Mouse (Mus musculus) CH12.LX (cell line): ENCODE results near the gene Zranb3. TPM values are rescaled to one million over a fixed set of nuclear protein-coding genes. Genes with fewer than 3 reads are reported as not detected.

Experiments
- DNase-seq: peaks from one replicate; pipeline ENCODE4 v3.0.0-alpha.2; 2013; ENCODE audit errors: extremely low read depth
- H3K27ac ChIP-seq: 2 replicates; pipeline ENCODE4 v1.5.1; 2012; ENCODE audit warnings: low read depth, mild to moderate bottlenecking, control low read depth, moderate library complexity; ENCODE audit not compliant: insufficient read depth
- H3K27me3 ChIP-seq: replicated peaks from 2 replicates; pipeline ENCODE3; 2012; ENCODE audit warnings: inconsistent platforms
- H3K36me3 ChIP-seq, 2 experiments: replicated peaks in 1 of 2; 2 replicates each; pipeline versions ENCODE3 to v1.6.1; 2012; ENCODE audit warnings: inconsistent platforms in 1 of 2, low read length in 1 of 2, mild to moderate bottlenecking in 1 of 2, mixed read lengths in 1 of 2, moderate library complexity in 1 of 2; ENCODE audit not compliant: control insufficient read depth in 1 of 2, insufficient read depth in 1 of 2
- H3K4me1 ChIP-seq, 2 experiments: 2 replicates each; pipeline ENCODE4 v1.6.1; 2012; ENCODE audit warnings: inconsistent platforms in 1 of 2, moderate library complexity in 1 of 2; ENCODE audit not compliant: insufficient read depth in 2 of 2, control insufficient read depth in 1 of 2
- H3K4me2 ChIP-seq: 2 replicates; pipeline ENCODE4 v1.6.1; 2012; ENCODE audit warnings: low read depth, mild to moderate bottlenecking, control low read depth; ENCODE audit not compliant: poor library complexity, insufficient read depth, severe bottlenecking
- H3K4me3 ChIP-seq, 3 experiments: fragments of 150-350 bp in 1 of 3; sonication (generic) in 1 of 3; replicated peaks in 1 of 3; 2 replicates each; pipeline versions ENCODE3 to v1.5.1; 2011 to 2012; ENCODE audit warnings: low read depth in 2 of 3, low read length in 2 of 3, mild to moderate bottlenecking in 2 of 3, moderate library complexity in 2 of 3, control low read depth in 1 of 3, improper control_type of control experiment in 1 of 3, inconsistent platforms in 1 of 3, mixed read lengths in 1 of 3; ENCODE audit not compliant: poor library complexity in 1 of 3
- H3K79me2 ChIP-seq: replicated peaks from 2 replicates; pipeline ENCODE4 v1.6.1; 2012; ENCODE audit warnings: mild to moderate bottlenecking, moderate library complexity; ENCODE audit not compliant: control insufficient read depth, poor library complexity, insufficient read depth, severe bottlenecking; ENCODE audit errors: extremely low read depth
- H3K9ac ChIP-seq: 2 replicates; pipeline ENCODE4 v1.6.1; 2012; ENCODE audit warnings: low read depth, mild to moderate bottlenecking, control low read depth, moderate library complexity; ENCODE audit not compliant: insufficient read depth
- H3K9me3 ChIP-seq: replicated peaks from 2 replicates; pipeline ENCODE3; 2012; ENCODE audit warnings: low read length, inconsistent platforms, mixed read lengths
- BHLHE40 ChIP-seq: IDR thresholded peaks from 2 replicates; pipeline ENCODE4 v1.6.1; 2011; ENCODE audit warnings: mild to moderate bottlenecking, low read depth, low read length, improper control_type of control experiment
- CTCF ChIP-seq, 2 experiments: IDR thresholded peaks in 1 of 2; conservative IDR thresholded peaks in 1 of 2; 2 replicates each; pipeline ENCODE4 v1.5.1; 2011 to 2012; ENCODE audit warnings: low read depth in 2 of 2, low read length in 2 of 2, improper control_type of control experiment in 1 of 2, inconsistent platforms in 1 of 2, mild to moderate bottlenecking in 1 of 2, moderate library complexity in 1 of 2
- ELF1 ChIP-seq: IDR thresholded peaks from 2 replicates; pipeline ENCODE4 v1.6.1; 2014; ENCODE audit warnings: low read depth, mild to moderate bottlenecking, inconsistent platforms, low read length, improper control_type of control experiment
- EP300 ChIP-seq: IDR thresholded peaks from 2 replicates; pipeline ENCODE4 v1.6.1; 2011; ENCODE audit warnings: low read length, improper control_type of control experiment
- ETS1 ChIP-seq: conservative IDR thresholded peaks from 2 replicates; pipeline ENCODE4 v1.6.1; 2012; ENCODE audit warnings: low read depth, mild to moderate bottlenecking, inconsistent platforms, low read length, improper control_type of control experiment, moderate library complexity
- HCFC1 ChIP-seq: IDR thresholded peaks from 2 replicates; pipeline ENCODE4 v1.6.1; 2012; ENCODE audit warnings: low read depth, mild to moderate bottlenecking, inconsistent platforms, low read length, improper control_type of control experiment
- IRF4 ChIP-seq: IDR thresholded peaks from 2 replicates; pipeline ENCODE4 v1.6.1; 2014; ENCODE audit warnings: low read depth, mild to moderate bottlenecking, inconsistent platforms, low read length, improper control_type of control experiment
- MAFK ChIP-seq: IDR thresholded peaks from 2 replicates; pipeline ENCODE4 v1.6.1; 2011; ENCODE audit warnings: low read length, improper control_type of control experiment; ENCODE audit not compliant: insufficient replicate concordance
- MXI1 ChIP-seq: IDR thresholded peaks from 2 replicates; pipeline ENCODE4 v1.6.1; 2011; ENCODE audit warnings: mild to moderate bottlenecking, low read depth, low read length, improper control_type of control experiment
- NRF1 ChIP-seq: IDR thresholded peaks from 2 replicates; pipeline ENCODE4 v1.6.1; 2014; ENCODE audit warnings: low read depth, mild to moderate bottlenecking, inconsistent platforms, low read length, improper control_type of control experiment, moderate library complexity
- PAX5 ChIP-seq: IDR thresholded peaks from 2 replicates; pipeline ENCODE4 v1.6.1; 2012; ENCODE audit warnings: low read length, inconsistent platforms, mixed read lengths
- POLR2A ChIP-seq: IDR thresholded peaks from 2 replicates; pipeline ENCODE4 v1.6.1; 2011; ENCODE audit warnings: low read depth, mild to moderate bottlenecking, improper control_type of control experiment, low read length
- RCOR1 ChIP-seq: conservative IDR thresholded peaks from 2 replicates; pipeline ENCODE4 v1.6.1; 2012; ENCODE audit warnings: low read depth, mild to moderate bottlenecking, inconsistent platforms, low read length, improper control_type of control experiment
- SMC3 ChIP-seq: IDR thresholded peaks from 2 replicates; pipeline ENCODE4 v1.6.1; 2011; ENCODE audit warnings: low read depth, low read length, improper control_type of control experiment
- TCF12 ChIP-seq: IDR thresholded peaks from 2 replicates; pipeline ENCODE4 v1.6.1; 2014; ENCODE audit warnings: low read depth, mild to moderate bottlenecking, inconsistent platforms, low read length, improper control_type of control experiment
- dilution Hi-C: fragments of 300-500 bp; cut with MboI; formaldehyde crosslinking; loops from 2 replicates; pipeline ENCODE4 v1.14.3; 2020; ENCODE audit warnings: low sequenced_read_pairs; ENCODE audit not compliant: extremely low pct_unique_long_range_greater_than_20kb, extremely low pct_ligation_motif_present
- in situ Hi-C: fragments of 300-500 bp; cut with MboI; formaldehyde crosslinking; loops from 3 replicates; pipeline ENCODE4 v1.14.3; 2019; ENCODE audit warnings: low sequenced_read_pairs, low pct_ligation_motif_present, low pct_unique_long_range_greater_than_20kb, mixed read lengths
- polyA plus RNA-seq: library from polyadenylated mRNA; unstranded; fragments of >175 nt; gene quantifications from 2 replicates; pipeline ENCODE4 v1.2.1, GENCODE M21; 2012; ENCODE audit warnings: low read depth; ENCODE audit not compliant: insufficient read length
- total RNA-seq, 2 experiments: library from RNA; depleted of rRNA; stranded (reverse); fragments of 300-350 nt in 1 of 2; fragments of >200 nt in 1 of 2; gene quantifications; 2 replicates each; pipeline ENCODE4 v1.2.3; 2012 to 2014

The Zranb3 gene
- total and polyA plus RNA-seq, 3 experiments: 9.9 to 13.6 (median 12.4) TPM

DNA sequence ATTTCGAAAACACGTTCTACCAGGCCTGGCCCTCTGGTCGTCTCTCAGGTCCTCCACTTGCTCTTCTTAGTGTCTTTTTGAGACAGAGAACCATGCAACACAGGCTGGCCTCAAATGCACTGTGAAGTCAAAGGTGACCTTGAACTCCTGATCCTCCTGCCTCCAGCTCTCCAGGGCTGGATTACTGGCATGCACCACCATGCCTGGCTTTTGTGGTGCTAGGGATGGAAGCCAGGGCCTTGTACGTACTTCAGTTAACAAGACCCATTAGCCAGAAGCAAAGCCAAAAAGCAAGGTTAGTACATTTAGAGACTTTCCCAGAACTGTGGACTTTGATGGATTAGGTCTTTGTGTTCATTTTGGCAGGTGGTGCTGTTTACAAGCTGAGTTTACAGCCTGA, 150.6 kb downstream of the Zranb3 start:
- no peak overlapping the region for H3K27ac ChIP-seq
- dilution Hi-C loops: no loop called here
- TF ChIP-seq POLR2A (no peak), IRF4 (no peak), NRF1 (no peak), TCF12 (no peak), HCFC1 (no peak), EP300 (no peak)
- TF ChIP-seq, all 38 proteins: peak for 0
- H3K9me3 ChIP-seq: peaks cover 3% of the 10 kb centered on the region
- no peaks in the 10 kb centered on the region for H3K79me2 ChIP-seq
- H3K4me3 ChIP-seq: no peak overlapping the region
- in situ Hi-C loops: no loop called here
- H3K36me3 ChIP-seq: peaks cover 5 to 70% of the 10 kb centered on the region in 2 experiments
- no peak overlapping the region for H3K9ac ChIP-seq
- no peaks in the 10 kb centered on the region for H3K4me1 ChIP-seq
- DNase-seq: no peak
- no peaks in the 10 kb centered on the region for H3K27me3 ChIP-seq
- no peak overlapping the region for H3K4me2 ChIP-seq

DNA sequence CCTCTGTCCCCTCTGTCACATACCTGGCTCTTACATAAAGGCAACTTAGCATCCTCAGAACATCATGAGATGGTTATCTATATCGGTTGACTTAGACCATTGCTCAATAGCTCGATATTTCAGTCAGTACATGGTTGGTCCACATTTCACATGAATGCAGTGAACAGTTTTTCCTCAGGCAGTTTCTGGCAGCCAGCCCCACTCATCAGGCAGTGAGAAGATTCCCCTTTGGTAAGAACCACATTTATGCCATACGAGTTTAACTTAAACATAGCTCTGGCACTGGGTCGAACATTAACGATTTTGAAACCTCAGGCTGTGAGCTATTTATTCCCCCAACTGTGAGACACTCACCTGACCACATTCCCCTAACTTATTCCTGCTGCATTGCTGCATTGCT, 154.1 kb downstream of the Zranb3 start:
- H3K4me3 ChIP-seq: no peak overlapping the region
- in situ Hi-C loops: no loop called here
- H3K4me2 ChIP-seq: no peak overlapping the region
- no peak for TF ChIP-seq BHLHE40
- TF ChIP-seq SMC3: no peak
- no peak for TF ChIP-seq EP300
- no peak for TF ChIP-seq ETS1
- TF ChIP-seq MXI1: no peak
- no peak for TF ChIP-seq CTCF (conservative IDR thresholded peaks at IDR 0.05 in 1 of 2, IDR thresholded peaks at IDR 0.05 in 1 of 2; ENCODE audit: low read depth in 2 of 2, low read length in 2 of 2)
- TF ChIP-seq MAFK: no peak
- no peak for TF ChIP-seq POLR2A
- no peaks in the 10 kb centered on the region for H3K4me1 ChIP-seq
- dilution Hi-C loops: no loop called here
- DNase-seq: no peak
- H3K27me3 ChIP-seq: no peaks in the 10 kb centered on the region
- no peak overlapping the region for H3K9ac ChIP-seq
- H3K79me2 ChIP-seq: no peaks in the 10 kb centered on the region
- H3K27ac ChIP-seq: no peak overlapping the region
- H3K36me3 ChIP-seq: peaks cover 14 to 85% of the 10 kb centered on the region in 2 experiments
- H3K9me3 ChIP-seq: peaks cover 3% of the 10 kb centered on the region

DNA sequence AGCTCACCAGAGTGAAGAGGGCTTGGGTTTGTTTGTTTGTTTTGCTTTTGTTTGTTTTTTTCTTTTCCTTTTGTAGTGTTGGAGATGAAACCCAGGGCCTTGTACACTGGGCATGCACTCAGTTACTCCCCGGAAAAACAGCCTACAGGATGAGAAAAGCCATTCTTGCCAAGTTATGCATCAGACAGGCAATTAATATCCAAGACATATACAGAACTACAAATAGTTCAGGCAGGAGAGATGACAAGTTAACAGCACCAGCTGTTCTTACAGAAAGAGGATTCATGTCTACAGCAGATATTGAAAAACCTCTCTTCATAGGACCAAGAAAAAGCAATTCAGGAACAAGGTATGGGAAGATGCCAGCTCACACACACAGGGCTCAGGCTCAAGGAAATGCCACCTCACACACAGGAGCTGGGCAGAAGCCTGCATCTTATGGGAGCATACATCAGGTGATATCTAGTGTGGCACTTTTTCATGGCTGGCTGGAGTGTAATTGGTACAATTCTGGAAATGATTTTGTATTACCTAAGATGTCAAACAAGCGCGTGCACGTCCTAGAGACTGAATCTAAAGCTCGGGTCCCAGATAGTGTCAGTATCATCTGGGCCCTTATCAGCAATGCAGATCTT, 156.1 kb downstream of the Zranb3 start:
- TF ChIP-seq MAFK (no peak), TCF12 (no peak), PAX5 (no peak), RCOR1 (no peak), CTCF (conservative IDR thresholded peaks at IDR 0.05 in 1 of 2, IDR thresholded peaks at IDR 0.05 in 1 of 2; ENCODE audit: low read depth in 2 of 2, low read length in 2 of 2) (no peak), ELF1 (no peak)
- no peaks in the 10 kb centered on the region for H3K79me2 ChIP-seq
- no peaks in the 10 kb centered on the region for H3K27me3 ChIP-seq
- H3K36me3 ChIP-seq: peaks cover 28 to 86% of the 10 kb centered on the region in 2 experiments
- no peak overlapping the region for H3K27ac ChIP-seq
- DNase-seq: no peak
- no peak overlapping the region for H3K4me2 ChIP-seq
- H3K9me3 ChIP-seq: peaks cover 3% of the 10 kb centered on the region
- H3K4me1 ChIP-seq: no peaks in the 10 kb centered on the region
- H3K9ac ChIP-seq: no peak overlapping the region
- in situ Hi-C loops (no loop called here), dilution Hi-C loops (no loop called here)
- no peak overlapping the region for H3K4me3 ChIP-seq
